Mouse (Mus musculus): Measurements from ENCODE around the gene Zfand2b.

The Zfand2b gene

GRCm38 (mm10) chr1:75168472-75169464, at the start of gene Zfand2b:
Gene Zfand2b (plus strand): TSS chr1:75168646.
- DNase-seq: peak; percentile 98

- DNase-seq: no peak
Measured at GRCm38 (mm10) chr1:75122211-75122610, 46.2 kb upstream of the Zfand2b start.

DNA sequence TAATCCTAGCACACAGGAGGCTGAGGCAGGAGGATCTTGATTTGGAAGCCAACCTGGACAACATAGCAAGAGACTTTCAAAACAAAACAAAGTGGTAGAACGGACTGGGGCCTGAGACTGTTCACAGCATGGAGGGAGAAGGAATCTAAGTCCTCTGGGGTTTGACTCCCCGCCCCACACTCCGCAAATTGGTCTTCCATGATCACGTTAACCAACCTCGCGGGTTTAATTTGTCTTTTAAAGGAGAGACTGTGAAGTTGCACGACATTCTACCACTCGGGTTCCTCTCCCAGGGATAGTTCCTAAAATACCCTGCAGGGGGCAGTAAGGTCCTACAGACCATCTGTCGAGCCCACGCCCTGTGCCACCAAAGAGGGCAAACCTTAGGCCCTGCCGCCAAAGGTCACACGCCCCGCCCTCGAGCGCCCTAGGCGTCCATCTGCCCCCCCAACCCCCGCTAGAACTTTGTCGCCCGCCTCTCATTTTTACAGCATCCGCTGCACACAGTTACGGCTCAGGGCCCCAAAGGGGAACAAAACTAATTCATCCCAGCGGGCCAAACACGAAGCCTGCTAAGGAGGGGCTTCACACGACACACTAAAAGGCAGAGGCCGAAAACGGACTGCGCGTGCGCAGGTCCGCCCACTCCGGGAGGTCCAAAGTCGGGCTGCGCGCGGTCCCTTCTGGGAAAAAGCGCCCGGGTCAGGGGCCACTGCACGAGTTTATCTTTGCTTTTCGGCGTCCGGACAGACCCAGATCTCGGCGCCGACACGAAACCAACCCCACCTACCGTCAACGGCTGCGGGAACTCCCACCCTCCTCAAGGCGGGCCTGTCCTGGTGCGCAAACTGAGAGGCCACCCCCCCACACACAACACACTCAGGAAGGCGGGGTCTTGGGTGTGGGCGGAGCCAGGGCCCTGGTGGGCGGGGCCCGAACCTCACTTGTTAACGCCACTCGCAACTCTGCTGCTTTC, 43.8 kb upstream of the Zfand2b start, which contains the start of gene Nhej1:
TSS of gene Nhej1 (minus strand) at position 855 of the 976 bp plus-strand sequence.
- peak; percentile 95 for DNase-seq

- no peak for DNase-seq
Measured at GRCm38 (mm10) chr1:75125418-75125817, 43.0 kb upstream of the Zfand2b start.

DNA sequence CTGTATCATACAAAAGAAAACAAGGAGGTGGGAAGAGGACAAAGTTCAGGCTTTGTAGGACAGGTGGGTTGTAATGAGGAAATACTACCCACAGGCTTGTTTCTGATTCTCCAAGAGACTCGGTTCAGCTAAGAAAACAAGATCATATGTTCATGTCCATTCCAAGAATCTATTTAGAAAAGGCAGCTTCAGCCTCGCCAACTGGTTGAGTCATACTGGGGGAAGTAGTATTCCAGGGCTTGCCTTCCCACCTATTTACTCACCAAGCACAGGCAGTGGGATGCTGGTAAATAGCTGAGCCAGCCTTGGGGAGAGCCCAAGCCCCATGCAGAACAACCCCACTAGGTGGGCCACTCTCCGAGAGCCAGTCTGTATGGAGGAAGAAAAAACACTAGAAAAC, 39.8 kb upstream of the Zfand2b start:
- DNase-seq: no peak

GRCm38 (mm10) chr1:75133421-75134207, 34.8 kb upstream of the Zfand2b start, which contains the start of gene Slc23a3:
Gene Slc23a3 (minus strand): TSS chr1:75133890.
- peak; percentile 81 for DNase-seq

DNA sequence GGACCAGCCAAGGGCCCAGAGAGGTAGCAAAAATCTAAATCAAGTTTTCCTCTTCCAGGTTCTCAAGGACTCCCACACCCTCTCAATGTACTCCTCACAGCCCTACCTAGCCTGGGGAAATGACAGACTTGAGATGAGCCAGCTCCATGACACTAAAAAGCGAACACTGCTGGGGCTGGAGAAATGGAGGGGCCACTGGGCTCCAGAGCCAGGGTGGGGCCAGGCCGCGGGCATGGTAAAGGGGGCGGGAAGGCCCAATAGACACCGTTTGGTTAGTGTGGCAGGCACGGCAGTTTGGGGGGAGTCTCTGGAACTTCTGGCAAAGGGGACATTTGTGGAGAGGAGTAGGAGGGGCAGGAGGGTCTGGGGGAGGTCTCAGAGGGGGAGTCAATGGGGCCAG, 32.2 kb upstream of the Zfand2b start:
- no peak for DNase-seq

DNA sequence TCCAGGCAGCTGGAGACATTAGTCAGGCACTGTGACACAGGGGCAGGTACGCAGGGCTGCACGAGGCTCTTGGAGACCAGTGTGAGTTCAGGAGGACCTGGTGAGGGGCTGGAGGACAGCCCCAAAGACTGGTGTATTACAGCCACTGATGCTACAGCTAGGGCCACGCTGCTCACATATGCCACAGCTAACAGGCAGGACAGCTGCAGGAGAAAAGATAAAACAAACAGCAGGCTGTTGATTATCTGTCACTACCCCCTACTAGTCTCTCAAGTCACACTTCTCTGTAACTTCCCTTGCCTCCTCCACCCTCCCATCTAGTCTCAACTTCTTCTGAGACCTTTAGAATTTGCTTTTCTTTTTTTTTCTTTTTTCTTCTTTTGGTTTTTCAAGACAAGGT, 31.7 kb upstream of the Zfand2b start:
- no peak for DNase-seq

GRCm38 (mm10) chr1:75138448-75138847, 30.0 kb upstream of the Zfand2b start:
- DNase-seq: no peak

DNA sequence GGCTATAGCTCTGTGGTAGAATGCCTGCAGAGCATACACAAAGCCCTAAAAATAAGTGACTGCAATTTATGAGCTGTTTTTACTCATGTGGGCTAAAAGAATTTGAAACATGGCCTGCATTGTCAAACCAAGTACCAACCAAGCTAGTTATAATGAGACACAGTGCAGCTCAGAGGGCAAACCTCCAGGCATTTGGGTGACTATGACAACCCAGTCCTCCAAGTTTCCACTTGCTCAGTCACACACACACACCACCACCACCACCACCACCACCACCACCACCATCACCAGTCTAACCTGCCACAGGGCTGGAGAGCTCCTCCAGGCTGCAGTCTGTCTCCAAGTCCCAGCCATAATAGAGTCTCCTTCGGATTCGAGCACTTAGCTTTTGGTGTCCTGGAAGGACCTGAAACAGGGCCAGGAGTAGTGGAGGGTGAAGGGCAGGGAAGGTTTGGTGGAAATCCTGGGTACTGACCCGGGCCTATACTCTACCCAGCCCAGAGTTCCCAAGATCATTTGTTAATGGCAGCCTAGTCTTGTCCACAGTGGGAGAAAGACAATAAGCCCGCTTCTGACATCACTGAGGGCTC, 27.8 kb upstream of the Zfand2b start:
- DNase-seq: peak; percentile 60

GRCm38 (mm10) chr1:75141486-75142190, 26.8 kb upstream of the Zfand2b start:
- peak; percentile 66 for DNase-seq

DNA sequence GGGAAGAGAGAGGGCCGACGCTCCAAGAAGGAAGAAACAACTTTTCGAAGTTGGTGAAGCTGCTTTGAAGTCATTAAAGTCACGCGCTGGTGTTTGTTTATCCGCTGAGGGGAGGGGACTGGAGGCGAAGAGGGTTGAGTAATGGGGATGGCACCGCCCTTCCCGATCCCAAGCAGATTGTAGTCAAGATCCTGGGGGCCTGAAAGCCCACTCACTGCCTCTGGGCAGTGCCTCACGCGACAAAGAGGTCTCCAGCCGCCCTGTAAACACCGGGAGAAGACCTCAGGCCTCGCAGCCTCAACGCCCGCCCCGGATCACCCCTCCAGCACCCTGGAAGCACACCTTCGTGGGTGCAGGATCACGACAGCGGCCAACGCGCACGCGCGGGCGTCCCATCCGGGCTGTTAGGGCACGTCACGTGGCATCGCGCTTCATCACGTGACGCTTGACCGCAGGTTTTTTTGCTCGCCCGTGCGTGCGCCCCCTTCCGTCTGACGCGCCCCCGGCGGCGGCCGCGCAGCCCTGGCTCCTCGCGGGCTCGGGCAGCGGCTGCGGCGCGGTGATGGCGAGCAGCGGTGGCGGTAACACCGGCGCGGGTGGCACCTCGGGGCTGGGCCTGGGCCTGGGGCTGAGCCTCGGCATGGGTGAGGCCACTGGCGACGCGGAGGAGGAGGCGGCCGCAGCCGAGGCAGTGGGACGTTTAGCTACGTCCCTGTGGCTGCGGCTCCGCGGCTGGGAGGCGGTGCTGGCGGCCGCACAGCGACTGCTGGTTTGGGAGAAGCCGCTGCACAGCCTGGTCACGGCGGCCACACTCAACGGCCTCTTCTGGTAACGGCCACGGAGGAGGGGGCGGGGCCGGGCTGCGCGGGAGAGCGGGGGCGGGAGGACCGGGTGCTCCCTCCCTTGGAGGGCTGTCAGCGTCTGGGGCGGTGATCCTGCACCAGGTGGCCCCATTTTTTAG, 25.9 kb upstream of the Zfand2b start, which contains the start of the genes Cnppd1 and Retreg2:
TSS of gene Cnppd1 (minus strand) at position 411 of the 961 bp plus-strand sequence.
TSS of gene Retreg2 (plus strand) at position 478 of the 961 bp plus-strand sequence.
- DNase-seq: peak; percentile 96

- no peak for DNase-seq
Measured at GRCm38 (mm10) chr1:75145589-75145988, 22.9 kb upstream of the Zfand2b start.

GRCm38 (mm10) chr1:75147411-75148135, 20.9 kb upstream of the Zfand2b start:
- peak; percentile 68 for DNase-seq

- no peak for DNase-seq
Measured at GRCm38 (mm10) chr1:75148727-75149126, 19.7 kb upstream of the Zfand2b start.

DNA sequence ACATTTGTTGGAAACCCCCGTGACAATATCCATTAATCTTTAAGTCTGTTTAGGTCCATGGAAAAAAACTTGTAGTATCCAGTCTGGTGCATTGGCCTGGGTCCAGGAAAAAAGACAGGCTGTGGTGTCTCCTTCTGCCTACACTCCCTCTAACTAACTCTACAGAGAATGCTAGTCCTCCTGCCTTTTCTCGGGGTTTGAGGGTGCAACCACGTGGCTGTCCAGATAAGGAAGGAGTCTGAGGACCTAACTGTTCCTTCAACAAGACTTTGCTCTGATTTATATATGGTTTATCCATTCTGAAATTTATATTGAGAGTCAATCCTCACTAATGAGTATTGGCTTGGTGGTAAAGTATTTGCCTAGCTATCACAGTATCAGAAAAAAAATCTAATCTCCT, 12.6 kb upstream of the Zfand2b start:
- no peak for DNase-seq

DNA sequence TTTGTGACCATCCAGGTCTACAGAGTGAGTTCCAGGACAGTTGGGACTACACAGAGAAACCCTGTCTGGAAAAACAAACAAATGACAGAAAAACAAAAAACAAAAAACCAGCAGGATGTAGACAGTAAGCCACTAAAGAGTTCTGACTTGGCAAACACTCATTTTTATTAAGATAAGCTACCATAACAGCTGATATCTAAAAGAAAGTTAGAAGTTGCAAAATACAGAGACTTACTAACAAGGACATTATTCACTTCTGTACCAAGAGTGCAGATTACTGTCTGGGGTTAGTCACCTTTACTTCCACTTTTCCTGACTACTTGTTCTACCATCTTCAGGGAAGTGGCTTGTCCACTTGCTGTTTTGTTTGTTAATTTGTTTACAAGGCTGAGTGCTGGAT, 9.5 kb upstream of the Zfand2b start:
- no peak for DNase-seq

- DNase-seq: no peak
Measured at GRCm38 (mm10) chr1:75159540-75160255, 8.7 kb upstream of the Zfand2b start.
